Mouse (Mus musculus) layer of hippocampus, adult 2 months (tissue): Measurements from ENCODE around the gene Cluh. TPM values are rescaled to one million over a fixed set of nuclear protein-coding genes. Genes with fewer than 3 reads are reported as not detected.

Source experiments
- DNase-seq, 2 experiments: peaks; one replicate each; pipeline ENCODE4 v3.0.0; 2022; ENCODE audit warnings: low spot score in 2 of 2
- H3K27ac ChIP-seq: fragments of 200-600 bp; 2 replicates; pipeline ENCODE4 v1.8.1; 2022
- H3K4me3 ChIP-seq: fragments of 200-600 bp; 2 replicates; pipeline ENCODE4 v1.8.1; 2022; ENCODE audit warnings: mild to moderate bottlenecking
- CTCF ChIP-seq: fragments of 200-600 bp; conservative IDR thresholded peaks from 2 replicates; pipeline ENCODE4 v1.8.1; 2022; ENCODE audit warnings: antibody characterized with exemption, mild to moderate bottlenecking, moderate library complexity
- long read RNA-seq, 2 experiments: library from polyadenylated mRNA; stranded (forward); transcript quantifications; one replicate each; pipeline ENCODE4 v2.0.0; 2021; ENCODE audit warnings: borderline mapping rate in 2 of 2
- total RNA-seq, 2 experiments: library from RNA; stranded (reverse); gene quantifications; 2 replicates each; pipeline ENCODE4 v1.2.3; 2021

Cluh gene
- total RNA-seq: 10 to 100 TPM; 71.2 to 74.0 TPM
- long read RNA-seq, experiment 1, full-length matches to known transcripts: 15 of 80 reads
- long read RNA-seq, experiment 1, partial matches to known transcripts: 51 of 80 reads
- long read RNA-seq, experiment 1, other reads (novel, unspliced or antisense): 14 of 80 reads
- long read RNA-seq, experiment 2, full-length matches to known transcripts: 24 of 123 reads
- long read RNA-seq, experiment 2, partial matches to known transcripts: 71 of 123 reads
- long read RNA-seq, experiment 2, other reads (novel, unspliced or antisense): 28 of 123 reads

GRCm38 (mm10) chr11:74649095-74649646, at the start of gene Cluh:
TSS of gene Cluh (plus strand) at chr11:74649495.
- DNase-seq: peak; percentile 97
- peak within 1 kb of the TSS; percentile 77 for H3K4me3 ChIP-seq
- H3K27ac ChIP-seq: peak within 1 kb of the TSS; percentile 90
- TF ChIP-seq CTCF: 0 out of 2 replicates have a peak, but pooled peaks have one; percentile 5

- DNase-seq: no peak
- no peak for TF ChIP-seq CTCF
- Histone ChIP-seq H3K4me3 (no peak overlapping the region), H3K27ac (no peak overlapping the region)
Observed at GRCm38 (mm10) chr11:74602286-74602685, 47.0 kb upstream of the Cluh start.

GRCm38 (mm10) chr11:74610068-74610467, 39.2 kb upstream of the Cluh start:
- no peak overlapping the region for H3K4me3 ChIP-seq

GRCm38 (mm10) chr11:74610545-74611176, 38.6 kb upstream of the Cluh start, which contains the start of gene Rap1gap2:
TSS of gene Rap1gap2 (minus strand) at chr11:74610915.
- Histone ChIP-seq H3K4me3 (peak within 1 kb of the TSS; percentile 63), H3K27ac (no peak within 1 kb of the TSS; the same call in 1 of the 2 replicates)
- no peak for TF ChIP-seq CTCF
- DNase-seq: no peak

More at GRCm38 (mm10) chr11:74610068-74610467, 39.2 kb upstream of the Cluh start:
- no peak for DNase-seq
- H3K27ac ChIP-seq: no peak overlapping the region
- no peak for TF ChIP-seq CTCF

GRCm38 (mm10) chr11:74611437-74611836, 37.9 kb upstream of the Cluh start:
- Histone ChIP-seq H3K27ac (no peak overlapping the region), H3K4me3 (no peak overlapping the region)
- no peak for DNase-seq
- TF ChIP-seq CTCF: no peak

GRCm38 (mm10) chr11:74613428-74613827, 35.9 kb upstream of the Cluh start:
- H3K27ac ChIP-seq: no peak overlapping the region
- TF ChIP-seq CTCF: no peak
- no peak for DNase-seq
- H3K4me3 ChIP-seq: no peak overlapping the region

GRCm38 (mm10) chr11:74615571-74615970, 33.7 kb upstream of the Cluh start:
- TF ChIP-seq CTCF: peak; percentile 53
- Histone ChIP-seq H3K27ac (no peak overlapping the region), H3K4me3 (no peak overlapping the region)
- no peak for DNase-seq

- DNase-seq: peak; percentile 47 to 74
- peak within 1 kb of the TSS; percentile 97 for H3K27ac ChIP-seq
- H3K4me3 ChIP-seq: peak within 1 kb of the TSS; percentile 82
- TF ChIP-seq CTCF: no peak; the same call in none of the 2 replicates
Observed at GRCm38 (mm10) chr11:74619201-74619955, 29.9 kb upstream of the Cluh start, which contains the start of gene Ccdc92b. TSS of gene Ccdc92b (plus strand) at chr11:74619605.

- DNase-seq: no peak
- H3K4me3 ChIP-seq: peak overlapping the region; percentile 82
- no peak for TF ChIP-seq CTCF
- H3K27ac ChIP-seq: peak overlapping the region; percentile 97
Observed at GRCm38 (mm10) chr11:74619956-74620300, 29.4 kb upstream of the Cluh start.

GRCm38 (mm10) chr11:74621974-74622669, 27.2 kb upstream of the Cluh start:
- no peak for TF ChIP-seq CTCF
- no peak for DNase-seq
- Histone ChIP-seq H3K4me3 (no peak overlapping the region), H3K27ac (no peak overlapping the region)

- TF ChIP-seq CTCF: no peak
- no peak for DNase-seq
- no peak overlapping the region for H3K27ac ChIP-seq
- no peak overlapping the region for H3K4me3 ChIP-seq
Observed at GRCm38 (mm10) chr11:74623693-74624092, 25.6 kb upstream of the Cluh start.

GRCm38 (mm10) chr11:74625333-74625732, 24.0 kb upstream of the Cluh start:
- Histone ChIP-seq H3K27ac (no peak overlapping the region), H3K4me3 (no peak overlapping the region)
- no peak for TF ChIP-seq CTCF
- DNase-seq: no peak
